Mouse (Mus musculus): ENCODE data around the gene Il24. TPM values are rescaled to one million over a fixed set of nuclear protein-coding genes. Genes with fewer than 3 reads are reported as not detected.
A peak's percentile ranks its signal among the peaks of the same experiment; 100 is the strongest.

The Il24 gene
- 0.36 and 0.42 TPM in 2 replicates for polyA plus RNA-seq (2012; rRNA removed)

GRCm38 (mm10) chr1:130887354-130887753, at the start of gene Il24:
TSS of gene Il24 (minus strand) at chr1:130887454.
- no peak for DNase-seq (ENCODE audit: low read depth)

DNA sequence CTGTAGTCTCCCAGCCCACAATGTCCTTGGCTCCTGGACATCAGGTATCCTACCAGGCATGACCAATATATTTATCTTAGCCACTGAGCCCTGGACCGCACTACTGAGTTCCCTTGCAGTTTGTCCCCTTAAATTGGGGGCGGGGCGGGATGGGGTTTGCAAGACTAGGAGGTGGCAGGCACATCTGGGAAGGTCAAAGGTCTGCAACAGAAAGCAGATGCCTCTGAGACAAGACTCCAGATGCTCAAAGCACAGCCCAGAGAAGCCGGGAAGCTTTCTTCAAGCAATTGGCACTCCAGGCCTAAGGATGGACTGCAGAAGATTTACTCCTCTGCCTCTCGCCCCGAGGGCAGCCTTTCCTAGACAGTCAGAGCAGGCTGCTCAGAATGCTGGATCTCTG, 49.1 kb upstream of the Il24 start:
- DNase-seq (ENCODE audit: low read depth): no peak

DNA sequence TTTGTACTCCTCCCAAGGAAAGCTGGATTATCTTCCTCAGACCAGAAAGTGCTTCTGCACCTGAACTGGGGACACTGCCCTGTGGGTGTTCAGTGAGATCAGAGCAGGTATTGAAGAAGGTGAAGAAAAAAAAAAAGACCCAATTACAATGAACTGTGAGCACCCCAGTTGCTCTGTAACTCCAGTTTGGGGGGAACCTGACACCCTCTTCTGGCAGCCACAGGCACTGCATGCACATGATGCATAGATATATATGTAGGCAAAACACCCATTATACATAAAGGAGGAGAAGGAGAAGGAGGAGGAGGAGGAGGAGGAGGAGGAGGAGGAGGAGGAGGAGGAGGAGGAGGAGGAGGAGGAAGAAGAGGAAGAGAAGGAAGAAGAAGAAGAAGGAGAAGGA, 39.2 kb upstream of the Il24 start:
- no peak for DNase-seq (ENCODE audit: low read depth)

GRCm38 (mm10) chr1:130918323-130918980, 31.2 kb upstream of the Il24 start:
- DNase-seq (ENCODE audit: low read depth): no peak

DNA sequence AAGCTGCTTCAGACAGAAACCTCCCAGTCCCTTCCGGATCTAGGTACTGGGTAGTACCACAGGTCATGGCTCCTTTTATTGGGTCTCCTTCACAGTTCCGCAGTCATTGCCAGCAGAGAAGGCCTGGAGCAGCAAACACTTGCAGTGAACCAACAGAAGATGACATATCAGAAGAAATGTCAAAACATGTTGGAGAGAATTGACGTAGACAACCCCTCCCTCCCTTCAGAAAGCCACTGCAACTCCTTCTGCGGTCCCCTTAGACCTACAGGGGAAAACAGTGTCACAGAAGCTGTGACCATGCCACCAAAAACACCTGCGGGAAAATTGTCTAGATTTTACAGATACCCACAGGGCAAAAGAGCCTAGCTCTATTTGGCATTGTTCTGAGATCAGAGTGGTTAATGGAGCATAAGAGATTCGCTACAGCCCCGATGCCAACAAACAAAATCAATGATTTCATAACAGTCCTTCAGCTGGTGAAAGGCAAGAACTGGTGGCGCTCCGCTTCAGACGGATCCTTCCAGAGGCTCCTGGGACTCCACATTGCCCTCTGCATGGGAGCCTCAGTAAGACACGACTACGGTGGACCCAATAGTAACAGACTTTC, 24.3 kb upstream of the Il24 start, which contains the start of gene Il20:
TSS of gene Il20 (minus strand) at position 51 of the 610 bp plus-strand sequence.
- no peak for DNase-seq (ENCODE audit: low read depth)

DNA sequence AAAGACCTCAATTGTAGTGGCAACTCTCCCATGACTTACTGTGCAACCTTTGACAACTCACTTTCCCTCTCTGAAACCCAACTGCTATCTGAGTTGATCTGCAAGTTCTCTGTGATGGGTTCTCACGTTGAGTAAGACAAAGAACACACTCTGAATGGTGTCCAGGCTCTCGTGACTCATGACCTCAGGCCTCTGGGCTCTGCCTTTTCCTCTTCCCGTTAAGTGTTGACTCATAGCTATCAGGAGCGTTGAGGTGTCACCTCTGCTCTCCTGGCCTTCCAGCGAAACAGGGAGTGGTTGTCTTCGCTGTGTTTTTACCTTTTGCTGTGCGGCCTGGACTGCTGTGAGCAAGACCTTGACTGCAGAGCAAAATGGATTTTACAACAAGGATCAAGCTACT, 15.3 kb upstream of the Il24 start:
- DNase-seq (ENCODE audit: low read depth): no peak

GRCm38 (mm10) chr1:130894468-130894867, 7.2 kb upstream of the Il24 start:
- no peak for DNase-seq (ENCODE audit: low read depth)

DNA sequence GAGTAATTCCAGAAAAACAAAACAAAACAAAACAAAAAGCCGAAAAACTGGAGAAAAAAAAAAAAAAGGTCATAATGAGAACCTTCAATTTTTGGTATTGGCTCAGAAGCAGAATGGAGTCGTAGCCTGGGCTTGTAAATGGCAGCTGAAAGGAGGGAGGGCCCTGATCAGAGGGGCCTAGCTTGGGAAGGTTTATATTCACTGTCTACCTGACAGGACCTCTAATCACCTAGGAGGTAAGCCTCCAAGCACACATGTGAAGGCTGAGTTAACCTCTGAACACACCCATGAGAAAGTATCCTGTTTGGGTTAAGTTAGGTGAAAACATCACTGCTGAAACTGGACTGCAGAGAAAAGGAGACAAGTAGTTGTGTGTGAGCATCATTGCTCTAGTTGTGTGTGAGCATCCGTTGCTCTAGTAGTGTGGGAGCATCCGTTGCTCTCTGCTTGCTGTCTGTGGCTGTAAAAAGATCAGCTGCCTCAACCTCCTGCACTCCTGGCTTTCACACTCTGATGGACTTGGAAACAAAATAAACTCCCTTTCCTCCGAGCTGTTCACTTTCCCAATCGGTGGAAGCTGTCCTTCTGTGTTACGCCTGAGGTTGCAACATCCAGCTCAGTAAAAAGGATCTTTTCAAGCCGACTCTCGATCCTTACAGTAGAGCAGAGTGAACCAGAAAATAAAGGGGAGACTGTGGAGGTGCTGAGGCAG, 6.2 kb upstream of the Il24 start:
- peak; percentile 76 for DNase-seq (ENCODE audit: low read depth)

DNA sequence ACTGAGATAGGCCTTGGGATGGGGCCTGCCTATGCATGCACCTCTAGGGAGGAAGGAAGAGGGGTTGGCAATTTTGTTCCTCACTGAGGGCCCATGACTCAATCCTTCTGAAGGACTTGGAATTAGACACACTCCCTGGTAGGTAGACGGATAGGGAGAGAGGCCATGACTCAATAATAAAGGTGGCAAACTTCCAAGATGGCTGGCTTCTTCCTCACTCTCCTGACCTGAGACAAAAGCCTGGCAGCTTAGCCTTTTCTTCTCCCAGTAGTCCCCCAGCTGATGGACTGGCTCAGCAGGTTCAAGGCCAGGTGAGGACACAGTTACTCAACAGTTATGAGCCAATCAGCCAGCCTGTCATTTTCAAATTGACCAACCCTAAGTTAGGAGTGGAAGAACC, 5.2 kb upstream of the Il24 start:
- DNase-seq (ENCODE audit: low read depth): peak; percentile 98

- DNase-seq (ENCODE audit: low read depth): no peak
Observed at GRCm38 (mm10) chr1:130883146-130883545, 4.1 kb downstream of the Il24 start.

GRCm38 (mm10) chr1:130879927-130880326, 7.3 kb downstream of the Il24 start:
- DNase-seq (ENCODE audit: low read depth): no peak

- DNase-seq (ENCODE audit: low read depth): no peak
Observed at GRCm38 (mm10) chr1:130877889-130878614, 9.2 kb downstream of the Il24 start.

- DNase-seq (ENCODE audit: low read depth): no peak
Observed at GRCm38 (mm10) chr1:130876931-130877509, 10.2 kb downstream of the Il24 start.

DNA sequence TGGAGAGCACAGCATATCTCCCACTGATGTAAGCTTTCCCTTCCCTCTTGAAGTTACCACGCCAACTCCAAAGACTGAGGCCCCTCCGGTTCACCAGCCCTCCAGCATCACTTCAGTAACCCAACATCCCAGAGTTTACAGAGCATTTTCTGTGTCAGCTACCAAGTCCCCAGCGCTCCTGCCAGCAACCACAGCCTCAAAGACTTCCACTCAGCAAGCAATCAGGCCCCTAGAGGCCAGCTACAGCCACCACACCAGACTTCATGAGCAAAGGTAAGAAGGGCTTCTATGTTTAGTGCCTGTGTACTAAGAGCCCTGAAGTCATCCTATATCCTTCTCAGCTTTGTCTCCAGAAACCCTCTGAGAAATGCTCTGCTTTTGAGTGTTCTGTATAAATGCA, 11.3 kb downstream of the Il24 start:
- no peak for DNase-seq (ENCODE audit: low read depth)

DNA sequence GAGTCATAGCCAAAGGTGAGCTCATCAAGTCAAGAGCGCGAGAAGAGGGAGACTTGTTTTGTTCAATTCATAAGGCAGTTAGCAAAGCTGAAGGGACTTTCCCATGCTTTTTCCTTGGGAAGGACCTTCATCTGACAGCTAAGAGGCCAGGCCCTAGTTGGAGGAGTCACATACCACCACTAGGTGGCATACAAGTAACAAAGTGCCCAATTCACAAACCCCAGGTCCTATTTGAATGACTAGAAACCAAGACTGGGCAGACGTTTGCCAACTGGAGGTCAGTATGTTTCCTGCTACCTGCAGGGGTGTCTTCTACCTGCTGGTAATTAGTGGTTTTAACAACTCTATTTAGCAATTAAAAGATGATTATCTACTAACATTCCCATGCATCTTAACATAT, 12.1 kb downstream of the Il24 start:
- no peak for DNase-seq (ENCODE audit: low read depth)

- DNase-seq (ENCODE audit: low read depth): no peak
Observed at GRCm38 (mm10) chr1:130872912-130873311, 14.3 kb downstream of the Il24 start.

DNA sequence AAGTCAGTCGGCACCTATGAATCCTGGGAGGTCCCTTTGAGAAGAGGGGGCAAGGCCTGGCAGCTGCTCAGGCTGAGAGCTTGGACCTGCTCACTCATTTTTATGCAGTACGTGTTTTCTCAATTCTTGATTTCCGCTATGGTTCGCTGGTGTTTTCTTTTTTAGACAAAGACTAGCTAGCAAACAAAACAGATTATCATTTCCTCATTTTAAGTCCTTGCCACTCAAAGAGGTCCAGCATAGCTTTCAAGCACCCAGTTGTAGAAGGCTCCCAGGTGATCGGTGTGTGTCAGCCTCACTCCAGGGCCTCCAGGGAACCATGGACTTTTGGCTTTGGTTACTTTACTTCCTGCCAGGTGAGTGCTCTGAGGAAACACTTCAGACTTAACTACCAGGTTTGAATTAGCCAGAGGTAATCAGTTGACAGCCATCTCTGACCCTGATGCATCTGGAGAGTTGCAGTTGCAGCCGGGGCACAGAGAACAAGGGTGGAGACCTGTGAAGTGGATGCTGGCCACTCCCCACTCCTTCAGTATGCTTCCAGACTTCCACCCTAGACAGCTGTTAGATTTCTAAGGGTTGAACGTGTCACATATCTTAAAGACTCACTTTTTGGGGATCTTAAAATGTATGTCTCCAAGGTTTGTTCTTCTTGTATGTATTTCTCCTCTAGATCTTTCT, 21.6 kb downstream of the Il24 start, which contains the start of gene Fcmr:
TSS of gene Fcmr (plus strand) at position 129 of the 681 bp plus-strand sequence.
- no peak for DNase-seq (ENCODE audit: low read depth)

GRCm38 (mm10) chr1:130864741-130865140, 22.5 kb downstream of the Il24 start:
- no peak for DNase-seq (ENCODE audit: low read depth)

GRCm38 (mm10) chr1:130864238-130864637, 23.0 kb downstream of the Il24 start:
- no peak for DNase-seq (ENCODE audit: low read depth)

DNA sequence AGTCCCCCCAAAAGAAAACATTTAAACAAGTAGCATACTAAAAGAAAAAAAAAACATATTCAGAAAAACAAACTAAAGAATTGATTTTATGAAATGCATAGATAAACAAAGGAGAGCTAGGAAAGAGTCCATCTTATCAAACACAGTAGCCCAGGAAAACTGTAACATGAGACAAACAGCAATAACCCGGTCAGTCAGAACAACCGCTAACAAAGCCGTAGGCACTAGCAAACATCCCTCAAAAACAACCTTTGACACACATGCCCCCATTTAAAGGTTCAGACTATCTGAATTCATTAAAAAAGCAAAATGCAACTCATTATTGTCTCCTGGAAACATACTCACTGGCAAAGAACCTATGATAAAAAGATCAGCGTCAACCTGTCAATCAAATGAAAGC, 29.8 kb downstream of the Il24 start:
- no peak for DNase-seq (ENCODE audit: low read depth)

DNA sequence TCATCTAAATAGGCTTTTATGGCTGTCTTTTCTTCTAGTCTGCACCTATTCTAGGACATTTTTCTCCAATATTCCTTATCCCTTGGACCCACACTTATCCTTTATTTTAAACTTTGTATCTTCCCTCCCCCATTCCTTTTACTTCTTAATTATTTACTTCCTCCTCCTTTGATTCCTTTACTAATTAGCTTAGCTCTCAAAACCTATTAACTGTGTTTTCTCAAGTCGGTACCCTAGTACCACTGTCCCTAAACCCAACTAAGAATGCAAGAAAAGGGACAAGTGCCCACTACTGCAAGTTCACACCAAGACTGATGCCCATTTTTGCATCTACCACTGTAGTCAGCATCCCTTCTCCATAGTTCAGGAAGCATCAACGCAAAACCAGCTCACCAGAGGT, 31.5 kb downstream of the Il24 start:
- DNase-seq (ENCODE audit: low read depth): no peak
